Mouse (Mus musculus) olfactory bulb, adult 2 months (tissue): ENCODE measurements around the gene Fktn. TPM values are rescaled to one million over a fixed set of nuclear protein-coding genes. Genes with fewer than 3 reads are reported as not detected.
A peak's percentile ranks its signal among the peaks of the same experiment; 100 is the strongest.
"Not testable (repeated sequence)": the region's sequence is repeated elsewhere in the genome, so short reads cannot be mapped to it uniquely, and the experiment has no call there.

Source experiments
- H3K27ac ChIP-seq: fragments of 200-500 bp; 2 replicates; pipeline ENCODE4 v1.5.1; 2012; ENCODE audit warnings: low read depth, low read length; ENCODE audit not compliant: insufficient read depth
- H3K4me1 ChIP-seq: fragments of 200-500 bp; 2 replicates; pipeline ENCODE4 v1.6.1; 2012; ENCODE audit warnings: low read length; ENCODE audit not compliant: control insufficient read depth, insufficient read depth
- H3K4me3 ChIP-seq: fragments of 200-500 bp; 2 replicates; pipeline ENCODE4 v1.5.1; 2012; ENCODE audit warnings: mild to moderate bottlenecking, low read depth, low read length, moderate library complexity; ENCODE audit not compliant: insufficient read depth
- CTCF ChIP-seq: fragments of 200-500 bp; IDR thresholded peaks from 2 replicates; pipeline ENCODE4 v1.5.1; 2012; ENCODE audit warnings: low read depth, mild to moderate bottlenecking, low read length, moderate library complexity; ENCODE audit not compliant: insufficient read depth
- POLR2A ChIP-seq: fragments of 200-500 bp; IDR thresholded peaks from 2 replicates; pipeline ENCODE4 v1.6.1; 2012; ENCODE audit warnings: mild to moderate bottlenecking, low read depth, low read length, moderate library complexity; ENCODE audit not compliant: insufficient read depth
- WGBS: fragments of 180-500 bp; shearing (Covaris S2); methylation state at CpG from one replicate; pipeline ENCODE4 v1.1.7; 2018; 5-methylcytosine and 5-hydroxymethylcytosine counted together
- polyA plus RNA-seq: library from polyadenylated mRNA; stranded (reverse); fragments of >200 nt; gene quantifications from 2 replicates; pipeline ENCODE4 v1.2.4, GENCODE M21; 2012; ENCODE audit warnings: low replicate concordance; ENCODE audit not compliant: missing spikeins, insufficient read depth, insufficient read length

Fktn gene
- not detected in 2 replicates for polyA plus RNA-seq

DNA sequence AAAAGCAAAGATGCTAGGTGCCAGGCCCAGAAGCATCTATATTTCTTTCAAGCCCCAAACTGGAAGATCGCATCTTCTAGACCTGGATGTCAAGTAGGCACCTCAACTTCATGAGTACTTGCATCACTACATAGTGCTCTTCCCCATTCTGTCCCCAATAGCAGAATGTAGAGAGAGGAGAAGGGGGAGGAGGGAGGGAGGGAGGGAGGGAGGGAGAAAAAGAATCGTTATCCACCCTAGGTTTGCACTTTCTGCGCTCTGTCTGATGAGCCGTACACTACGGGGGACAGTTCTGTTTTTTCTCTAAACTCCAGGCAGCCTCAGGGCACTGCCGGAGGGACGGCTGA is at the start of gene Fktn:
Gene Fktn, plus strand, starts transcription at position 295 of the 347 bp plus-strand sequence.
- 18% methylated on average over 7 of the region's 7 CpGs for WGBS

GRCm38 (mm10) chr4:53682092-53682491 is 31.7 kb upstream of the Fktn start:
- 87% methylated on average over 8 of the region's 8 CpGs for WGBS
- Histone ChIP-seq H3K4me1 (no peaks in the 10 kb centered on the region), H3K27ac (no peak overlapping the region), H3K4me3 (no peak overlapping the region)
- TF ChIP-seq POLR2A (no peak), CTCF (no peak)

More for the DNA sequence above, at the start of gene Fktn:
- peak within 1 kb of the TSS; percentile 81 for H3K27ac ChIP-seq
- H3K4me1 ChIP-seq = peaks cover 2% of the 10 kb centered on the region; the same call in 1 of the 2 replicates
- peak within 1 kb of the TSS; percentile 97 for H3K4me3 ChIP-seq
- no peak for TF ChIP-seq POLR2A
- TF ChIP-seq CTCF = no peak

GRCm38 (mm10) chr4:53688965-53689364 is 24.8 kb upstream of the Fktn start:
- WGBS = 91% methylated on average over 4 of the region's 4 CpGs
- TF ChIP-seq POLR2A (no peak), CTCF (no peak)
- Histone ChIP-seq H3K4me1 (no peaks in the 10 kb centered on the region), H3K27ac (no peak overlapping the region), H3K4me3 (no peak overlapping the region)

DNA sequence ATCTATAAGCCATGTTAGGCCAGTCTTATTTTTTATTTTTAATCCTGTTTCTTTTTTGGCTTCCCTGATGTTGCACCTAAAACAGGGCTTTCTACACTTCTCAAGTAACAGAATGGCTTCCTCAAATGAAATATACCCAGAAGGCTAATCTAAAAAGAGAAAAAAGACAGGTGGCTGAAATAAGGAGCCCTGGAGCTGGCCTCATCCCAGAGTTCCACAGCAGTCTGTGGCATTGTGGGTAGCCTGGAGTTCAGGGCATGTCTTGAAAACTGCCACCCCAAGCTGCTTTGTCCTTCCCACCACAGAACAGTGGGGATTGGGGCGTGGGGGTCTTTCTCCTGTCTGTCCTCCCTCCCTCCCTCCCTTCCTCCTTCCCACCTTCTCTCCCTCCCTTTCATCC is 22.4 kb upstream of the Fktn start:
- TF ChIP-seq POLR2A (no peak), CTCF (no peak)
- no peak overlapping the region for H3K27ac ChIP-seq
- no peak overlapping the region for H3K4me3 ChIP-seq
- H3K4me1 ChIP-seq = no peaks in the 10 kb centered on the region
- 63% methylated on average over 1 of the region's 1 CpGs for WGBS

DNA sequence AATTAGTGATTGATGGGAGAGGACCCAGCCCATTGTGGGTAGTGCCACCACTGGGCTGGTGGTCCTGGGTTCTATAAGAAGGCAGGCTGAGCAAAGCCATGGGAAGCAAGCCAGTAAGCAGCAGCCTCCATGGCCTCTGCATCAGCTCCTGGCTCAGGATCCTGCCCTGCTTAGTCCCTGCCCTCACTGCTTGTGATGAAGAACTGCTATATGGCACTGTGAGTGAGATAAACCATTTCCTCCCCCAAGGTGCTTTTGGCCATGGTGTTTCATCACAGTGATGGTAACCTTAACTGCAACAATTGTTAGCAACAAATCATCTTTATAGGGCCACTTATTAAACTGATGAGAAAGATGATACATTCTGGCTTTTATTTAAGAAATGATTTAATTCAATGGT is 4.6 kb upstream of the Fktn start:
- not testable (repeated sequence) for H3K4me3 ChIP-seq, H3K4me1 ChIP-seq, H3K27ac ChIP-seq

DNA sequence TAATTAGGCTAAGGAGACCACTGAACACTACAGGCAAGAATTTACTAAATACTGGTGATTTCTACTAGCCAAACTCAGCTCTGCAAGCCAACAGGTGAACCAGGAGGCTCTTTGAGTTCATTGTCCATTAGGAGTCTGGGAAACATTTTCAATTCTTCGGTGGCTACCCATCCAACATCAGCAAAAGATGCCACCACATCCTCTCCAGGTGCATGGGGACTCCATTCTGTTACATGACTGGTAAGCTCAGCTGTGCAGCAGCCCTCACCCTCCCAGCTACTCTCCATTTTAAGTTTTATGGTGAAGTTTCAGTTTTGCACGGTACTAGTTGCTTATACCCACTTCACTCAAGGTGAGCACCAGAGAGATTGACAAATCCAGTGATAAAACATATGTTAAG is 3.8 kb upstream of the Fktn start:
- Histone ChIP-seq H3K4me3 (no peak overlapping the region), H3K4me1 (no peaks in the 10 kb centered on the region), H3K27ac (no peak overlapping the region)
- no peak for TF ChIP-seq CTCF
- no peak for TF ChIP-seq POLR2A
- 96% methylated on average over 2 of the region's 2 CpGs for WGBS

- no peak overlapping the region for H3K27ac ChIP-seq
- H3K4me3 ChIP-seq = no peak overlapping the region
- WGBS = 87% methylated on average over 6 of the region's 6 CpGs
- TF ChIP-seq CTCF (no peak), POLR2A (no peak)
- no peaks in the 10 kb centered on the region for H3K4me1 ChIP-seq
Observed at GRCm38 (mm10) chr4:53710555-53711328, 3.1 kb upstream of the Fktn start.

- TF ChIP-seq POLR2A (peak; percentile 61), CTCF (no peak)
- H3K4me3 ChIP-seq = peak overlapping the region; percentile 97
- WGBS = 20% methylated on average over 58 of the region's 58 CpGs
- H3K27ac ChIP-seq = peak overlapping the region; percentile 81
- peaks cover 2% of the 10 kb centered on the region; the same call in 1 of the 2 replicates for H3K4me1 ChIP-seq
Observed at GRCm38 (mm10) chr4:53714051-53714814, 435 bp downstream of the Fktn start.

DNA sequence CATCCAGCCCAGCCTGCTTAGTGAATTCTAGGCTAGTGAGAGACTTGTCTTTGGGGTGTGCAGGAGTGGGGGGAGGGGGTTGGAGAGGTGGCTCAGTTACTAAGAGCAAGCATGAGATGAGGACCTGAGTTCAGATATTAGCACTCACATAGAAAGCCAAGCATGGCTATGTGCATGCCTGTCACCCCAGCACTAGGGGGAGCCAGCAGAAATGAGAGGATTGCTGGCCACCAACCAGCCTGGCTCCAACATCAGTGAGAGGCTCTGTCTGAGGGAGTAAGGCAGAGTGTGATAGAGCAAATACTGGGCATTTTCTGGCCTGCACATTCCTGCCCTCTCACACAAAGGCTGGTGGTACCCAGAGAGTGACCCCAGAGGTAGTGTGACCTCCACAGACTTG is 2.2 kb downstream of the Fktn start:
- TF ChIP-seq CTCF = no peak
- no peak for TF ChIP-seq POLR2A
- Histone ChIP-seq H3K4me3 (no peak overlapping the region), H3K4me1 (peaks cover 2% of the 10 kb centered on the region; the same call in 1 of the 2 replicates), H3K27ac (no peak overlapping the region)

DNA sequence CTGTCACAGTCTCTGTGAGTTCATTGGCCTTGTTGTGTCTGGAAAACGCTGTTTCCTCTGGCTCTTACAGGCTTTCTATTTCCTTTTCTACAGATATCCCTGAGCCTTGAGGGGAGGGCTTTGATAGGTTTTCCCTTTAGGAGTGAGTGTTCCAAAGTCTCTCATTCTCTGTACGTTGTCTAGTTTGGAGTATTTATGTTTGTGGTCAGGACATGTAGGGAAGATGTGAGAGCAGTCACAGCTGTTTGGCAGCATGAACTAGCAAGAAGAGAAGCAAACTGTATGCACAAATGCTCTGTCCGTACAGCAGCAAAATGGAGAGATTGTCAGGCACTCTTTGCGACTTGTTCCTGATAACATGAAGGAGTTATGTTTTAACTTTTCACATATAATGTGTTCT is 3.7 kb downstream of the Fktn start:
- Histone ChIP-seq H3K4me3 (no peak overlapping the region), H3K27ac (no peak overlapping the region), H3K4me1 (peaks cover 2% of the 10 kb centered on the region; the same call in 1 of the 2 replicates)
- 82% methylated on average over 4 of the region's 4 CpGs for WGBS
- TF ChIP-seq CTCF (no peak), POLR2A (no peak)
